Mouse (Mus musculus) bone marrow macrophage, adult 2 months (primary cell): ENCODE measurements around the gene Milr1. TPM values are rescaled to one million over a fixed set of nuclear protein-coding genes. Genes with fewer than 3 reads are reported as not detected.
"Not testable (repeated sequence)": the region's sequence is repeated elsewhere in the genome, so short reads cannot be mapped to it uniquely, and the experiment has no call there.

Experiments
- H3K27ac ChIP-seq: 2 replicates; pipeline ENCODE4 v1.5.1; 2012; ENCODE audit warnings: low read depth, low read length; ENCODE audit not compliant: insufficient read depth
- H3K4me1 ChIP-seq: 2 replicates; pipeline ENCODE4 v1.6.1; 2012; ENCODE audit warnings: low read length; ENCODE audit not compliant: control insufficient read depth, insufficient read depth
- H3K4me3 ChIP-seq: 2 replicates; pipeline ENCODE4 v1.5.1; 2012; ENCODE audit warnings: mild to moderate bottlenecking, low read length, moderate library complexity; ENCODE audit not compliant: insufficient read depth
- CTCF ChIP-seq: IDR thresholded peaks from 2 replicates; pipeline ENCODE4 v1.5.1; 2012; ENCODE audit warnings: low read depth, mild to moderate bottlenecking, low read length, moderate library complexity
- POLR2A ChIP-seq: IDR thresholded peaks from 2 replicates; pipeline ENCODE4 v1.6.1; 2012; ENCODE audit warnings: mild to moderate bottlenecking, low read depth, low read length, borderline replicate concordance
- polyA plus RNA-seq: library from polyadenylated mRNA; stranded (reverse); fragments of >200 nt; gene quantifications from 2 replicates; pipeline ENCODE4 v1.2.4, GENCODE M21; 2012; ENCODE audit not compliant: missing spikeins, insufficient read depth, insufficient read length

The Milr1 gene
- polyA plus RNA-seq, 1 experiment = 222 TPM

GRCm38 (mm10) chr11:106710789-106711188 lies 40.2 kb upstream of the Milr1 start:
- Histone ChIP-seq H3K4me1 (no peaks in the 10 kb centered on the region), H3K27ac (no peak overlapping the region), H3K4me3 (no peak overlapping the region)
- TF ChIP-seq POLR2A = no peak
- TF ChIP-seq CTCF = no peak

GRCm38 (mm10) chr11:106715066-106715465 lies 36.0 kb upstream of the Milr1 start:
- H3K4me1 ChIP-seq = peaks cover 16% of the 10 kb centered on the region
- TF ChIP-seq CTCF = no peak
- no peak overlapping the region for H3K4me3 ChIP-seq
- no peak overlapping the region for H3K27ac ChIP-seq

GRCm38 (mm10) chr11:106716568-106716967 lies 34.5 kb upstream of the Milr1 start:
- Histone ChIP-seq H3K4me3 (no peak overlapping the region), H3K4me1 (peaks cover 16% of the 10 kb centered on the region), H3K27ac (peak overlapping the region; percentile 27)
- no peak for TF ChIP-seq POLR2A

- peaks cover 23% of the 10 kb centered on the region for H3K4me1 ChIP-seq
- H3K4me3 ChIP-seq = no peak overlapping the region
- no peak overlapping the region for H3K27ac ChIP-seq
- TF ChIP-seq CTCF (no peak), POLR2A (no peak)
Observed at GRCm38 (mm10) chr11:106720379-106720778, 30.6 kb upstream of the Milr1 start.

- Histone ChIP-seq H3K4me1 (peaks cover 7% of the 10 kb centered on the region), H3K4me3 (no peak overlapping the region), H3K27ac (no peak overlapping the region)
- TF ChIP-seq POLR2A (no peak), CTCF (no peak)
Observed at GRCm38 (mm10) chr11:106722831-106723361, 28.1 kb upstream of the Milr1 start.

GRCm38 (mm10) chr11:106723611-106724125 lies 27.4 kb upstream of the Milr1 start:
- Histone ChIP-seq H3K4me3 (no peak overlapping the region), H3K27ac (no peak overlapping the region), H3K4me1 (peaks cover 7% of the 10 kb centered on the region)
- TF ChIP-seq CTCF (no peak), POLR2A (no peak)

GRCm38 (mm10) chr11:106724176-106724915 lies 26.7 kb upstream of the Milr1 start:
- Histone ChIP-seq H3K4me3 (no peak overlapping the region), H3K4me1 (peaks cover 7% of the 10 kb centered on the region), H3K27ac (no peak overlapping the region)
- TF ChIP-seq CTCF = no peak
- no peak for TF ChIP-seq POLR2A

- H3K4me1 ChIP-seq, H3K27ac ChIP-seq, H3K4me3 ChIP-seq: not testable (repeated sequence)
Observed at GRCm38 (mm10) chr11:106724916-106725235, 26.1 kb upstream of the Milr1 start.

- no peak for TF ChIP-seq POLR2A
- TF ChIP-seq CTCF = no peak
- H3K27ac ChIP-seq = no peak overlapping the region
- no peak overlapping the region for H3K4me3 ChIP-seq
- H3K4me1 ChIP-seq = peaks cover 6% of the 10 kb centered on the region; the same call in 1 of the 2 replicates
Observed at GRCm38 (mm10) chr11:106727967-106728366, 23.1 kb upstream of the Milr1 start.

GRCm38 (mm10) chr11:106728402-106729366 lies 22.3 kb upstream of the Milr1 start:
- peaks cover 4% of the 10 kb centered on the region; the same call in 1 of the 2 replicates for H3K4me1 ChIP-seq
- no peak overlapping the region for H3K27ac ChIP-seq
- TF ChIP-seq POLR2A = no peak
- TF ChIP-seq CTCF = no peak
- H3K4me3 ChIP-seq = no peak overlapping the region
